Mouse (Mus musculus): ENCODE measurements around the gene Vmn2r68.

The Vmn2r68 gene

DNA sequence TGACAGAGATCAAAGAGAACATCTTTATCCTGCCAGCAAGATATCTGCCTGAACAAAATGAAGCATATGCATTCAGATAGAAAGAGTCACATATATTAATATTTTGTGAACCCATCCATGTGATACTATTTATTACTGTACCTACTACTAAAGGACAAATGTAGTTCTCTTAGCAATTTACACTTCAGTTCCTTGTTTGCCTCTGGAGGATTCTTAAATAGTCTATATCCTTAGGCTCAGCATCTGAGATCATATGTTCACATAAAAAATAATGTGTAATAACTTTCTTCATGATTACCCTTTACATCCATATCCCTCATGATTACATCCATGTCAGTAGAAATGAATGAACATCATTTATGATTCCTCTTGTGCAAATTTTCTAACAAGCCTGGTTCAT, at the start of gene Vmn2r68:
Gene Vmn2r68, minus strand, starts transcription at position 101 of the 400 bp plus-strand sequence.
- no peak for DNase-seq (ENCODE audit: low spot score)

Measured in testis, postnatal 10 days (tissue).